Mouse (Mus musculus) intestine, embryonic 14.5 days (tissue): Measurements from ENCODE around the gene Tns4. TPM values are rescaled to one million over a fixed set of nuclear protein-coding genes. Genes with fewer than 3 reads are reported as not detected.

ENCODE experiments used
- ATAC-seq: fragments of 200-750 bp; cut with Nextera tagmentation; replicated peaks from 2 replicates; pipeline ENCODE4 v1.8.0; 2017; ENCODE audit warnings: low read depth, moderate number of reproducible peaks, moderate TSS enrichment, moderate library complexity; ENCODE audit not compliant: low FRiP score, low TSS enrichment
- DNase-seq: peaks from one replicate; pipeline ENCODE4 v3.0.0-alpha.2; 2018; ENCODE audit warnings: low spot score
- H3K27ac ChIP-seq: fragments of 300-500 bp; sonication (generic); 2 replicates; pipeline ENCODE4 v1.5.1; 2014; ENCODE audit warnings: low read depth, mild to moderate bottlenecking, control low read depth
- H3K27me3 ChIP-seq: fragments of 300-500 bp; sonication (generic); replicated peaks from 2 replicates; pipeline ENCODE4 v1.6.1; 2014; ENCODE audit warnings: low read length, control low read depth; ENCODE audit not compliant: control insufficient read depth, insufficient read depth
- H3K36me3 ChIP-seq: fragments of 300-500 bp; sonication (generic); 2 replicates; pipeline ENCODE4 v1.6.1; 2014; ENCODE audit warnings: low read length, control low read depth; ENCODE audit not compliant: control insufficient read depth, insufficient read depth
- H3K4me1 ChIP-seq: fragments of 300-500 bp; sonication (generic); replicated peaks from 2 replicates; pipeline ENCODE4 v1.6.1; 2014; ENCODE audit warnings: low read length, control low read depth, mixed read lengths; ENCODE audit not compliant: control insufficient read depth, insufficient read depth
- H3K4me2 ChIP-seq: fragments of 300-500 bp; sonication (generic); 2 replicates; pipeline ENCODE4 v1.6.1; 2014; ENCODE audit warnings: low read length
- H3K4me3 ChIP-seq: fragments of 300-500 bp; sonication (generic); 2 replicates; pipeline ENCODE4 v1.5.1; 2014; ENCODE audit warnings: low read depth, low read length, control low read depth, mixed read lengths
- H3K9ac ChIP-seq: fragments of 300-500 bp; sonication (generic); 2 replicates; pipeline ENCODE4 v1.6.1; 2014; ENCODE audit warnings: mild to moderate bottlenecking, low read length
- H3K9me3 ChIP-seq: fragments of 300-500 bp; sonication (generic); 2 replicates; pipeline ENCODE4 v1.6.1; 2016; ENCODE audit warnings: low read length, control low read depth; ENCODE audit not compliant: control insufficient read depth
- WGBS: fragments of 180-500 bp; shearing (Covaris S2); extraction: QIAGEN DNeasy Blood & Tissue Kit; methylation state at CpG from one replicate; pipeline ENCODE4 v1.1.7; 2014; 5-methylcytosine and 5-hydroxymethylcytosine counted together
- polyA plus RNA-seq: library from polyadenylated mRNA; unstranded; fragments of >200 nt; fragmentation: Nextera tagmentation; extraction: Ambion mirVana; gene quantifications from 2 replicates; pipeline ENCODE4 v1.2.1, GENCODE M21; 2014

Tns4 gene
- polyA plus RNA-seq, 1 experiment from 2014 or later, result 0.84 TPM

GRCm38 (mm10) chr11:99073781-99074180, 15.3 kb downstream of the Tns4 start:
- H3K9me3 ChIP-seq, result no peaks in the 10 kb centered on the region
- no peaks in the 10 kb centered on the region for H3K36me3 ChIP-seq
- H3K4me1 ChIP-seq, result peaks cover 28% of the 10 kb centered on the region
- no peak overlapping the region for H3K4me2 ChIP-seq
- H3K27ac ChIP-seq, result no peak overlapping the region
- no peaks in the 10 kb centered on the region for H3K27me3 ChIP-seq
- ATAC-seq (no peak), DNase-seq (no peak)
- no peak overlapping the region for H3K4me3 ChIP-seq
- 70% methylated on average over 5 of the region's 5 CpGs for WGBS
- no peak overlapping the region for H3K9ac ChIP-seq

DNA sequence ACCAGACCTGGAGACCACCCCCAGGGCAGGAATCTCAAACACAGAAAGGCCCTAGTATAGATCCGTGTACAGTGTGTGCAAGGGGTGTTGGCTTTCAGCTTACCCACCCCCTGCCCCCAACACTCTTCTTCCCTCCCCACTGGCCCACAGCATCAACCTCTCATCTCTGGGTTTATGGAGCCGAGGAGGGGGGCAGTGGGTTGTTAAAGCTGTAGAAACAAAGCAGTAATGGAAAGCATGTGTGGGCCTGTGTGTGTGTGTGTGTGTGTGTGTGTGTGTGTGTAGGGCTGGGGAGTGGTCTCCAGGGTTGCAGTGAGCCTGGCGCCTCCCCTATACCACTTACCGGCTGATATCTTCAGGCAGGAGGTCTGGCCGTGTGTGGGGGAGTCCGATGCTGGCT, 17.2 kb downstream of the Tns4 start:
- no peak for DNase-seq
- no peak overlapping the region for H3K4me3 ChIP-seq
- H3K36me3 ChIP-seq, result no peaks in the 10 kb centered on the region
- peak; percentile 37; the same call in 1 of the 2 replicates for ATAC-seq
- no peaks in the 10 kb centered on the region for H3K9me3 ChIP-seq
- H3K27me3 ChIP-seq, result no peaks in the 10 kb centered on the region
- no peak overlapping the region; the same call in 1 of the 2 replicates for H3K9ac ChIP-seq
- peak overlapping the region; percentile 6; the same call in 1 of the 2 replicates for H3K27ac ChIP-seq
- WGBS, result 10% methylated on average over 6 of the region's 6 CpGs
- no peak overlapping the region for H3K4me2 ChIP-seq
- H3K4me1 ChIP-seq, result peaks cover 22% of the 10 kb centered on the region

DNA sequence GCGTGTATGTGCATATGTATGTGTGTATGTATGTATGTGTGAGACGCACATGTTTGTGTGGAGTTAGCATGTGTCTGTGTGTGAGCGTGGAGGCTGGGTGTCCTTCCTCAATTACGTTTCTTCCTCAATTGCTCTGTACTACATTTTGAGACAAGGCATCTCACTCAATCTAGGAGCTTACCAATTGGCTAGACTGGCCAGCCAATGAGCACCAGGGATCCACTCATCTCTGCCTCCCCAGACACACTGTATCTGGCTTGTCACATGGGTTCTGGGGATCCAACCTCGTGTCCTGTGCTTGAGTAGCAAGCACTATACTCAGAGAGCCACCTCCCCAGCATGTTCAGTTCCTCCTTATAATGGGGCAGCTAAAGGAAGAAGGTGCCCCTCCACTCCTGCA, 20.7 kb downstream of the Tns4 start:
- 88% methylated on average over 5 of the region's 5 CpGs for WGBS
- Histone ChIP-seq H3K9ac (no peak overlapping the region), H3K36me3 (no peaks in the 10 kb centered on the region), H3K4me1 (peaks cover 18% of the 10 kb centered on the region), H3K4me2 (no peak overlapping the region), H3K27ac (no peak overlapping the region), H3K4me3 (no peak overlapping the region), H3K9me3 (no peaks in the 10 kb centered on the region), H3K27me3 (no peaks in the 10 kb centered on the region)
- no peak for ATAC-seq
- DNase-seq, result no peak

DNA sequence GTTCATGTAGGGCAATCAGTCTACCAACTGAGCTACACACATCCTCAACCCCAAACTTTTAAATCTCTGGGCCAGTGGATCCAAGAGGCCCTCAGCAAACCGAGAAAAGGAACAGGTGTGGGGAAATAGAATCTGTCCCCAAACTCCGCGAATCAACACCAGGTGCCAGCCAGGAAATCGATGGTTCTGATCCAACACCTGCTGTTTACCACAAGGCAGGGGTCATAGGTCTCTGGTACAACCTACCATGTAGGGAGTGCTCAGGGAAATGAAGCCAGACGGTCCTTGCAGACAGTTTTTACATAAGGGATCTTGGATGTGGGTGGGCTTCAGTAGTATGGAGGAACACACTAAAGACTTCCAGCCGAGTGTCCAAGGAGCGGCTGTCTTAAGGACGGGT, 21.5 kb downstream of the Tns4 start:
- WGBS, result 87% methylated on average over 8 of the region's 8 CpGs

DNA sequence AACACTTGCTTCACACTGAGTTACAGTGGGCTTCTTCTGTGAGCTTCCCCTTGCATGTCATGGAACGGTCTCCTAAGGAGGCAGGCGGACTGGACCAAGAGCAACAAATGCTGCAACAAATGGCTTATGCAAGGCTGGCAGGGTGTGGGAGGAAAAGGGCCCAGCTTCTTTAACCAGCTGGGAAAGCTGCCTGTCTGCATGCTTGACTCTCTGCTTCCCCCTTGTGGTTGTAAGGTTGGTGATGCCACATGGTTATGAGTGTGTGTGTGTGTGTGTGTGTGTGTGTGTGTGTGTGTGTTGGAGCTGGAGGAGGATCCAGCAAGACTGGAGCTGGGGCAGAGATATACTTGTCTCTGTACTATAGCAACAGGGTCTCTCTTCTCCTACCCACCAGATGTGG, 23.1 kb downstream of the Tns4 start:
- Histone ChIP-seq H3K4me3 (no peak overlapping the region), H3K36me3 (no peaks in the 10 kb centered on the region), H3K4me1 (peaks cover 10% of the 10 kb centered on the region), H3K9me3 (no peaks in the 10 kb centered on the region), H3K27ac (peak overlapping the region; percentile 34; the same call in 1 of the 2 replicates), H3K27me3 (no peaks in the 10 kb centered on the region), H3K4me2 (no peak overlapping the region), H3K9ac (no peak overlapping the region)
- ATAC-seq (peak; percentile 28), DNase-seq (peak; percentile 72)
- WGBS, result 19% methylated on average over 2 of the region's 2 CpGs

More for the DNA sequence above, 21.5 kb downstream of the Tns4 start:
- no peaks in the 10 kb centered on the region for H3K27me3 ChIP-seq
- peaks cover 24% of the 10 kb centered on the region for H3K4me1 ChIP-seq
- H3K9me3 ChIP-seq, result no peaks in the 10 kb centered on the region
- H3K9ac ChIP-seq, result no peak overlapping the region
- DNase-seq (no peak), ATAC-seq (no peak)
- H3K4me3 ChIP-seq, result no peak overlapping the region
- H3K27ac ChIP-seq, result no peak overlapping the region
- H3K4me2 ChIP-seq, result no peak overlapping the region
- no peaks in the 10 kb centered on the region for H3K36me3 ChIP-seq

- no peak overlapping the region for H3K9ac ChIP-seq
- peaks cover 10% of the 10 kb centered on the region; the same call in 1 of the 2 replicates for H3K4me1 ChIP-seq
- WGBS, result 69% methylated on average over 3 of the region's 3 CpGs
- H3K36me3 ChIP-seq, result no peaks in the 10 kb centered on the region
- ATAC-seq (no peak), DNase-seq (no peak)
- H3K27me3 ChIP-seq, result no peaks in the 10 kb centered on the region
- H3K4me3 ChIP-seq, result no peak overlapping the region
- H3K27ac ChIP-seq, result no peak overlapping the region
- H3K4me2 ChIP-seq, result no peak overlapping the region
- H3K9me3 ChIP-seq, result no peaks in the 10 kb centered on the region
Observed at GRCm38 (mm10) chr11:99065353-99065752, 23.8 kb downstream of the Tns4 start.

GRCm38 (mm10) chr11:99063406-99064131, 25.5 kb downstream of the Tns4 start:
- peak; percentile 56 for DNase-seq
- peaks cover 10% of the 10 kb centered on the region; the same call in 1 of the 2 replicates for H3K4me1 ChIP-seq
- H3K9ac ChIP-seq, result no peak overlapping the region
- ATAC-seq, result no peak
- no peak overlapping the region for H3K27ac ChIP-seq
- H3K4me2 ChIP-seq, result no peak overlapping the region
- WGBS, result 37% methylated on average over 8 of the region's 8 CpGs
- H3K4me3 ChIP-seq, result no peak overlapping the region
- H3K36me3 ChIP-seq, result no peaks in the 10 kb centered on the region
- no peaks in the 10 kb centered on the region for H3K27me3 ChIP-seq
- H3K9me3 ChIP-seq, result no peaks in the 10 kb centered on the region

- H3K27ac ChIP-seq, result no peak overlapping the region
- DNase-seq (no peak), ATAC-seq (no peak)
- H3K4me2 ChIP-seq, result no peak overlapping the region
- 80% methylated on average over 7 of the region's 7 CpGs for WGBS
- no peak overlapping the region for H3K4me3 ChIP-seq
- no peak overlapping the region for H3K9ac ChIP-seq
- peaks cover 10% of the 10 kb centered on the region; the same call in 1 of the 2 replicates for H3K4me1 ChIP-seq
- H3K36me3 ChIP-seq, result no peaks in the 10 kb centered on the region
- no peaks in the 10 kb centered on the region for H3K9me3 ChIP-seq
- H3K27me3 ChIP-seq, result no peaks in the 10 kb centered on the region
Observed at GRCm38 (mm10) chr11:99062661-99063060, 26.4 kb downstream of the Tns4 start.

DNA sequence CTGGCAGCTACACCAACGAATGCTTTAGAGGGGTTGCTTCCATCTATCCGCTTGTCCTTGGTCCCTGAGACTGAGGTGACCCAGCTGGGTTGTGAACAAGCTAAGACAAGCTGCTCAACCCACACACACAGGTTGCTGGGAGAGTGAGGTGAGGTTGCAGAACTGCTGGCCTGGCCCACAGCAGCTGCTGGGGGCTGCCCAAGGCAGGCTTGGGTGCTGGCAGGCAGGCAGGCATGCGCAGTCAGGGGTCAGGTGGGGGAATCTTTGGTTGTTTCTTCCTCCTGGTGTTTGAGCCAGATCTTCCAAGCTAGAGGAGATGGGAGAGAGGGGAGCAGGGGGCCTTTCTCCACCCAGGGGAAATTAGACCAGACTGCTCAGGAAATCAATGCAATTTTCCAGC, 28.7 kb downstream of the Tns4 start:
- DNase-seq (no peak), ATAC-seq (no peak)
- Histone ChIP-seq H3K4me1 (peaks cover 10% of the 10 kb centered on the region; the same call in 1 of the 2 replicates), H3K4me2 (no peak overlapping the region), H3K27ac (no peak overlapping the region), H3K27me3 (no peaks in the 10 kb centered on the region), H3K36me3 (no peaks in the 10 kb centered on the region), H3K9me3 (no peaks in the 10 kb centered on the region), H3K4me3 (no peak overlapping the region), H3K9ac (no peak overlapping the region)
- 79% methylated on average over 3 of the region's 3 CpGs for WGBS
